Mouse (Mus musculus) left cerebral cortex, postnatal 4 days (tissue): ENCODE results near the gene Fam208b. TPM values are rescaled to one million over a fixed set of nuclear protein-coding genes. Genes with fewer than 3 reads are reported as not detected.
A peak's percentile ranks its signal among the peaks of the same experiment; 100 is the strongest.
"Not testable (repeated sequence)": the region's sequence is repeated elsewhere in the genome, so short reads cannot be mapped to it uniquely, and the experiment has no call there.

ENCODE experiments used
- DNase-seq: peaks from one replicate; pipeline ENCODE4 v3.0.0-alpha.2; 2022
- intact Hi-C: fragments of 180-260 bp; cut with DNase I; formaldehyde crosslinking; loops from one replicate; pipeline ENCODE4 v1.15.1; 2025
- total RNA-seq, 2 experiments: library from RNA; stranded (reverse); gene quantifications; 2 replicates each; pipeline ENCODE4 v1.2.3; 2021

The Fam208b gene
- total RNA-seq, 2 experiments from 2014 or later = 42.5 to 43.7 TPM

- intact Hi-C loops = no loop called here
- no peak for DNase-seq
These were observed 47.0 kb downstream of the Fam208b start for GRCm38 (mm10) chr13:3563953-3564352.

- intact Hi-C loops = no loop called here
- no peak for DNase-seq
These were observed 47.8 kb downstream of the Fam208b start for GRCm38 (mm10) chr13:3563130-3563529.

- intact Hi-C loops = no loop called here
- DNase-seq = no peak
These were observed 63.1 kb downstream of the Fam208b start for GRCm38 (mm10) chr13:3547856-3548255.

GRCm38 (mm10) chr13:3547410-3547809 is 63.5 kb downstream of the Fam208b start:
- no peak for DNase-seq
- intact Hi-C loops = no loop called here

- intact Hi-C loops = no loop called here
- DNase-seq = no peak
These were observed 66.0 kb downstream of the Fam208b start for GRCm38 (mm10) chr13:3544925-3545324.

- intact Hi-C loops = no loop called here
- no peak for DNase-seq
These were observed 66.6 kb downstream of the Fam208b start for GRCm38 (mm10) chr13:3544077-3544874.

- no peak for DNase-seq
- intact Hi-C loops = no loop called here
These were observed 69.6 kb downstream of the Fam208b start for GRCm38 (mm10) chr13:3541159-3541782.

- intact Hi-C loops = no loop called here
- DNase-seq = no peak
These were observed 70.7 kb downstream of the Fam208b start for GRCm38 (mm10) chr13:3540166-3540565.

- intact Hi-C loops = no loop called here
- peak; percentile 28 for DNase-seq
These were observed 71.8 kb downstream of the Fam208b start for GRCm38 (mm10) chr13:3538969-3539562.

GRCm38 (mm10) chr13:3538223-3538968 is 72.5 kb downstream of the Fam208b start:
- DNase-seq = peak; percentile 62
- intact Hi-C loops = no loop called here

- intact Hi-C loops = no loop called here
- DNase-seq = peak; percentile 97
These were observed 73.2 kb downstream of the Fam208b start, which contains the start of gene Gdi2 for GRCm38 (mm10) chr13:3537594-3538222. Gene Gdi2 (plus strand): TSS chr13:3538063.

- intact Hi-C loops = no loop called here
- no peak for DNase-seq
These were observed 76.8 kb downstream of the Fam208b start for GRCm38 (mm10) chr13:3534146-3534545.

GRCm38 (mm10) chr13:3532451-3532850 is 78.5 kb downstream of the Fam208b start:
- no peak for DNase-seq
- intact Hi-C loops = no loop called here

- intact Hi-C loops = no loop called here
These were observed 79.1 kb downstream of the Fam208b start for GRCm38 (mm10) chr13:3531692-3532320.

GRCm38 (mm10) chr13:3531176-3531575 is 79.7 kb downstream of the Fam208b start:
- intact Hi-C loops, DNase-seq: not testable (repeated sequence)

More at GRCm38 (mm10) chr13:3531692-3532320, 79.1 kb downstream of the Fam208b start:
- no peak for DNase-seq

- no peak for DNase-seq
- intact Hi-C loops = no loop called here
These were observed 80.5 kb downstream of the Fam208b start for GRCm38 (mm10) chr13:3530451-3530850.

- no peak for DNase-seq
- intact Hi-C loops = no loop called here
These were observed 84.6 kb downstream of the Fam208b start for GRCm38 (mm10) chr13:3526328-3526727.

GRCm38 (mm10) chr13:3525611-3526051 is 85.3 kb downstream of the Fam208b start:
- intact Hi-C loops = no loop called here

GRCm38 (mm10) chr13:3523946-3524345 is 87.0 kb downstream of the Fam208b start:
- intact Hi-C loops = no loop called here
- DNase-seq = no peak

More at GRCm38 (mm10) chr13:3525611-3526051, 85.3 kb downstream of the Fam208b start:
- DNase-seq = no peak

- peak; percentile 72 for DNase-seq
- intact Hi-C loops = no loop called here
These were observed 87.4 kb downstream of the Fam208b start for GRCm38 (mm10) chr13:3523459-3523858.
